16 mouse cellular contexts compared by ENCODE assay signal in genomic region chr12:21462658-21463057, GRCm38 (mm10). TPM values are rescaled to one million over a fixed set of nuclear protein-coding genes. Genes with fewer than 3 reads are reported as not detected.
DNase-seq lines count a peak whose midpoint lies in the region; ATAC-seq and TF ChIP-seq lines count a peak whose summit lies in the region.
"Had no signal": no experiment of that assay in that cellular context is flagged by ENCODE, and none has a peak within 500 bp of the region (broad histone marks: within the 10 kb centered on the region; RNA-seq: fewer than 3 reads in every experiment).

No protein-coding gene starts in this region.

- H3K79me2 ChIP-seq in macrophage (ENCODE audit: inconsistent target), result no peaks in the 10 kb centered on the region

- H3K9ac ChIP-seq in midbrain, embryonic 16.5 days (ENCODE audit: low read depth, low read length), result no peak overlapping the region
- H3K9ac ChIP-seq in hindbrain, embryonic 16.5 days (ENCODE audit: low read depth, low read length), result no peak overlapping the region
- H3K9ac ChIP-seq: neural tube, embryonic 15.5 days had no signal

- H3K27me3 ChIP-seq in spleen, adult 2 months (ENCODE audit: control insufficient read depth, insufficient read depth, low read length), result no peaks in the 10 kb centered on the region
- no peaks in the 10 kb centered on the region for H3K27me3 ChIP-seq in midbrain, embryonic 16.5 days (ENCODE audit: control insufficient read depth, insufficient read depth, low read depth, low read length)
- H3K27me3 ChIP-seq in hindbrain, embryonic 16.5 days (replicated peaks; ENCODE audit: control insufficient read depth, insufficient read depth, low read length), result no peaks in the 10 kb centered on the region
- H3K27me3 ChIP-seq: neural tube, embryonic 15.5 days had no signal

- DNase-seq in heart, adult 11 months, result peak; percentile 93
- no peak for DNase-seq in heart, postnatal 10 days
- peak; percentile 48 to 58 for DNase-seq in spleen, adult 2 months (ENCODE audit: low read depth in 1 of 2, low spot score in 2 of 2)
- no peak for DNase-seq in spleen, adult 12 weeks (ENCODE audit: low spot score)
- DNase-seq in layer of hippocampus, postnatal 10 days (ENCODE audit: low spot score in 2 of 2), result no peak
- DNase-seq: adrenal gland, postnatal 14 days; cerebellum, adult 2 months; heart, postnatal 36 days; kidney, postnatal 14 days; left cerebral cortex, postnatal 4 days; right cerebral cortex, postnatal 4 days had no signal

- no peak overlapping the region for H3K4me3 ChIP-seq in spleen, adult 2 months (ENCODE audit: extremely low read depth, insufficient read depth, insufficient read length)
- no peak overlapping the region for H3K4me3 ChIP-seq in macrophage (ENCODE audit: inconsistent target)
- no peak overlapping the region for H3K4me3 ChIP-seq in midbrain, embryonic 16.5 days (ENCODE audit: low read depth, low read length)
- no peak overlapping the region for H3K4me3 ChIP-seq in hindbrain, embryonic 16.5 days (ENCODE audit: low read length)
- H3K4me3 ChIP-seq: erythroblast, embryonic 14.5 days; neural tube, embryonic 15.5 days had no signal

- no peak overlapping the region for H3K4me2 ChIP-seq in midbrain, embryonic 16.5 days (ENCODE audit: low read length)
- H3K4me2 ChIP-seq in hindbrain, embryonic 16.5 days (ENCODE audit: low read length), result no peak overlapping the region
- H3K4me2 ChIP-seq: neural tube, embryonic 15.5 days had no signal

- WGBS in spleen, adult 2 months, result 31% methylated on average over 3 of the region's 3 CpGs
- WGBS in macrophage (ENCODE audit: missing documents), result 36% methylated on average over 3 of the region's 3 CpGs
- 79% methylated on average over 3 of the region's 3 CpGs for WGBS in midbrain, embryonic 16.5 days
- WGBS in hindbrain, embryonic 16.5 days, result 87% methylated on average over 3 of the region's 3 CpGs

- no peak for TF ChIP-seq POLR2A in spleen, adult 2 months (IDR thresholded peaks at IDR 0.05; ENCODE audit: low read depth, low read length)

- H3K9me3 ChIP-seq in midbrain, embryonic 16.5 days (replicated peaks; ENCODE audit: control insufficient read depth, low read length, poor library complexity, severe bottlenecking), result no peaks in the 10 kb centered on the region
- H3K9me3 ChIP-seq in hindbrain, embryonic 16.5 days (ENCODE audit: control insufficient read depth, low read length), result no peaks in the 10 kb centered on the region
- H3K9me3 ChIP-seq: neural tube, embryonic 15.5 days had no signal

- peaks cover 12% of the 10 kb centered on the region; the same call in 1 of the 2 replicates for H3K4me1 ChIP-seq in spleen, adult 2 months (ENCODE audit: control insufficient read depth, insufficient read depth, insufficient read length)
- no peaks in the 10 kb centered on the region for H3K4me1 ChIP-seq in midbrain, embryonic 16.5 days (ENCODE audit: control insufficient read depth, insufficient read depth, low read length)
- H3K4me1 ChIP-seq in hindbrain, embryonic 16.5 days (ENCODE audit: control insufficient read depth, insufficient read depth, low read depth, low read length), result no peaks in the 10 kb centered on the region

- no peaks in the 10 kb centered on the region for H3K36me3 ChIP-seq in spleen, adult 2 months (ENCODE audit: control insufficient read depth, insufficient read depth, low read length)
- H3K36me3 ChIP-seq in macrophage (ENCODE audit: inconsistent target), result no peaks in the 10 kb centered on the region
- H3K36me3 ChIP-seq in midbrain, embryonic 16.5 days (ENCODE audit: control insufficient read depth, insufficient read depth, low read length), result no peaks in the 10 kb centered on the region
- H3K36me3 ChIP-seq in hindbrain, embryonic 16.5 days (ENCODE audit: control insufficient read depth, insufficient read depth, low read length), result no peaks in the 10 kb centered on the region
- H3K36me3 ChIP-seq: neural tube, embryonic 15.5 days had no signal

- H3K27ac ChIP-seq in spleen, adult 2 months (ENCODE audit: insufficient read depth, low read length), result 0 out of 2 replicates have a peak overlapping the region, but pooled peaks have one; percentile 32
- H3K27ac ChIP-seq in macrophage, result 0 out of 2 replicates have a peak overlapping the region, but pooled peaks have one; percentile 22
- no peak overlapping the region for H3K27ac ChIP-seq in midbrain, embryonic 16.5 days (ENCODE audit: low read length)
- no peak overlapping the region for H3K27ac ChIP-seq in hindbrain, embryonic 16.5 days (ENCODE audit: low read depth, low read length)
- H3K27ac ChIP-seq: neural tube, embryonic 15.5 days had no signal

- TF ChIP-seq CTCF in spleen, adult 2 months (IDR thresholded peaks at IDR 0.05; ENCODE audit: extremely low read depth, insufficient read depth, insufficient read length, insufficient replicate concordance), result no peak

- intact Hi-C loops in heart, postnatal 10 days (cut with DNase I), result no loop called here

- no peak for ATAC-seq in midbrain, embryonic 16.5 days
- no peak for ATAC-seq in hindbrain, embryonic 16.5 days

RNA-seq across cellular contexts. Expression of gene Ywhaq, which starts 45.2 kb away (rescaled TPM):
- 100 to 1,000 TPM; 137 to 140 TPM for total RNA-seq in heart, postnatal 10 days (2021)
- 38.6 and 40.9 TPM in 2 replicates for polyA plus RNA-seq in spleen, adult 2 months (2012; rRNA removed)
- 10 to 100 TPM; 19.9 to 55.3 (median 40.5) TPM for total RNA-seq in macrophage (2018; cell fraction: chromatin; rRNA removed)
- 100 to 1,000 TPM; 102 to 146 (median 118) TPM for total RNA-seq in macrophage (2018; cell fraction: cytosol; rRNA removed)
- 10 to 100 TPM; 29.8 to 57.2 (median 41.9) TPM for total RNA-seq in macrophage (2018; cell fraction: nucleus; rRNA removed)
- 139 to 167 TPM (median 141 TPM) in 3 replicates for polyA plus RNA-seq in macrophage (2018)
- 1,279 and 1,291 TPM in 2 replicates for polyA plus RNA-seq in midbrain, embryonic 16.5 days (2015; fragmentation: Nextera tagmentation; extraction: Ambion mirVana)
- polyA plus RNA-seq in hindbrain, embryonic 16.5 days (2015; fragmentation: Nextera tagmentation; extraction: Ambion mirVana), result 1,107 and 1,184 TPM in 2 replicates
- total RNA-seq in layer of hippocampus, postnatal 10 days (2021), result 100 to 1,000 TPM; 644 to 671 TPM

Comparison
In these comparisons a context has a peak if more than half of its experiments do, and no peak if none do; other contexts are left out.
1. DNase-seq: peak in heart, adult 11 months (single experiment) and spleen, adult 2 months (2 of 2); none in heart, postnatal 10 days (0 of 2), spleen, adult 12 weeks (single experiment) and layer of hippocampus, postnatal 10 days (0 of 2).
2. H3K27ac ChIP-seq: peak in spleen, adult 2 months (single experiment) and macrophage (single experiment); none in midbrain, embryonic 16.5 days (single experiment) and hindbrain, embryonic 16.5 days (single experiment).